Mouse (Mus musculus) lung, postnatal 14 days (tissue): ENCODE measurements around the gene Gm29776.

Experiments
- DNase-seq: peaks from one replicate; pipeline ENCODE4 v3.0.0; 2021

Gm29776 gene

DNA sequence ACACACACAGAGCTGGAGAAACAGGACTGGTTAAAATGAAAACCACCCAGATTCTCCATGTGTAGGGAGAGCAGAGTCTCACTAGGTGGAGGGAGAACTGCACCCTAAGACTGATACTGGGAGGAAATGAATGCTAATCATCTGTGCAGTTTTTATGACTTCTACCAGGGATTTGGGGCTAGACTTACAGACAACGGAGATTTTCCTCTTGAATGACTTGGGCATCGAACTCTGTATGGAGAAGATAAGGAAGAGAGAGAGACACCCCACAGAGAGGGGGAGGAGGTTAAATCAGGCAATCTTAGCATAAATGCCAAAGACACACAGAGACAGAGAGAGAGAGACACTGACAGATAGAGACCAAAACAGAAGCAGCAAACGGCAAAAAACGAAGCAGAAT is 50.7 kb downstream of the Gm29776 start:
- DNase-seq, result no peak

DNA sequence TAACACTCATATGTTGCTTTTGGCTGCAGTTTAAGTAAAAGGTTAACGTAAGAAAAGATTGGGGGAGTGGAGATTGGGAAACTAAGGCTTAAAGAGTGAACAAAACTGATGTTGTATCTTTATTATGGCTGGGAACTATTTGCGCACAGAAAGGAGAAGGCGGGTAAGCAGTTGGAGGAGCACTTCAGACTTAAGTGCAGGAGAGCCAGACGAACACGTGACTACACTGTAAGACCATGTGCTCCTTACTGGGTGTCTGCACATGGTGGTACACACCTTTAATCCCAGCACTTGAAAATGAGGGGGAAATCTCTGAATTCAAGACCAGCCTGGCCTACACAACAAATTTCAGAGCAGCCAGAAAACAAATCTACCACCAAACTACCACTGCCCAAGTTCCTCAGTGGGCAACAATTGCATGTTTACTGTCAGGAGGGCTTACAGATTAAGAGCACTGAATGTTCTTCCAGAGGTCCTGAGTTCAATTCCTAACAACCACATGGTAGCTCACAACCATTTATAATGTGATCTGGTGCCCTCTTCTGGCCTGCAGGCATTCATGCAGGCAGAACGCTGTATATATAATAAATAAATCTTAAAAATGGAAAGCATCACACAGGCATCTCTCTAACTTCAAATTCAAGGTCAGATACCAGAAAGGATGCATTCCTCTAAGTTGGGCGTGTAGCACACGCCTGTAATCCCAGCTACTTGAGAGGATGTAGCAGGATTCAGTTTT is 51.6 kb downstream of the Gm29776 start:
- no peak for DNase-seq

DNA sequence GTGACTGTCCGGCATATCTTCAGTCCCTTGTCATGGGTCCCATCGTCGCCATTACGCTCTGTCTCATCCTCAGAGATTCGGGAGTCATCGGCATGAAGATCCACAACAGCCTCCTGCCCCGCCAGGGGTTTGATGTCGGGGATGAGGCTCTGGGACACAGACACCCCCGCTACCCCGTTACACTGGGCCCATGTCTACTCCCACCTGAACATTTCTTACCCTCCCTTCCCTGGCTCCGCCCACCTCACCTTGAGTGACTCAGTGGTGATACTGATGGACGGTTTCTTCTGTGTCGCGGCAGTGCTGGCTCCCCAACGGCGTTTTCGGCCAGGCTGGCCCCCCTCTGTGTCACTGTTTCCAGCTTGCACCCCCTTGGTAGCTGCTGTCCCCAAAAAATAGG is 52.2 kb downstream of the Gm29776 start:
- no peak for DNase-seq

DNA sequence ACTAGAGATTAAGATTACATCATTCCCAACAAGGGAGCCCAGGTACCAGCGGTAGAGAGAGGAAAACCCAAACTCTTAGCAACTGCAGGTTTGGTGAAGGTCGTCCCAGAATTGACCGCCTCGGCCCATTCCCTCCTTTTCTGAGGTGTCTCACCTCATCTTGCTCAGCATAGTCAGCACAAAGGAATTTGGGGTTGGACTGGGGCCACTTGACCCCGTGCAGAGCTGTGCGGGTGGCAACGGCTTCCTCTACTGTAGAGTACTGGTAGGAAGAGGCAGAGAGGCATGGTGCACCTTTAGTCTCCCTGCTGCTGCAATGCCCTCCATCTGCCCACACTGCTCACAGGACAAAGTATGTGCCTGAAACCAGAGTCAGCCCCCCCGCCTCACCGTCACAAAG is 54.3 kb downstream of the Gm29776 start:
- DNase-seq, result no peak

DNA sequence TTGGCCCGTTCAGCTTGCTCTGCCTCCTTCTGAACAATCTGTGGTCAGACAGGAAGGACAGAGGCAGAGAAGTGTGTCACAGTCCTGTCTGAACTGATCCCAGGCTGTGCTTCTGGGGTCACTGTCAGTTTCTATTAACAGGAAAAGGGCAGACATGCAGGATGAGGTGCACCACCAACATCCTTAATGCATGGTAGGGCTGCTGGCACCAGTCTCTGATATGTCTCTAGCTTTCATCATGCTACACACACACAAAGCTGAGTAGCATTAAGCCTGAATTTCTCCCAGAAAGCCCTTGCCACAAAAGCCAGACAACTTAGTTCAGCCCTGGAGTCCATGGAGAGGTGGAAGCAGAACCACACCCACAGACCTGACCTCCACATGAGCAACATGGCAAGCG is 55.6 kb downstream of the Gm29776 start:
- no peak for DNase-seq
